Mouse (Mus musculus) heart, embryonic 13.5 days (tissue): Measurements from ENCODE around the gene Mynn. TPM values are rescaled to one million over a fixed set of nuclear protein-coding genes. Genes with fewer than 3 reads are reported as not detected.
A peak's percentile ranks its signal among the peaks of the same experiment; 100 is the strongest.
"Not testable (repeated sequence)": the region's sequence is repeated elsewhere in the genome, so short reads cannot be mapped to it uniquely, and the experiment has no call there.

Source experiments
- ATAC-seq: fragments of 200-750 bp; cut with Nextera tagmentation; 2 replicates; pipeline ENCODE4 v1.8.0; 2017; ENCODE audit warnings: moderate TSS enrichment; ENCODE audit not compliant: insufficient number of reproducible peaks, low FRiP score, low TSS enrichment; ENCODE audit errors: extremely low read depth
- H3K27ac ChIP-seq: fragments of 300-500 bp; sonication (generic); replicated peaks from 2 replicates; pipeline ENCODE4 v1.5.1; 2015; ENCODE audit warnings: moderate library complexity, mild to moderate bottlenecking, inconsistent platforms
- H3K27me3 ChIP-seq: fragments of 300-500 bp; sonication (generic); replicated peaks from 2 replicates; pipeline ENCODE4 v1.6.1; 2015; ENCODE audit warnings: mild to moderate bottlenecking, inconsistent platforms
- H3K36me3 ChIP-seq: fragments of 300-500 bp; sonication (generic); 2 replicates; pipeline ENCODE4 v1.6.1; 2015; ENCODE audit warnings: mild to moderate bottlenecking, inconsistent platforms
- H3K4me1 ChIP-seq: fragments of 300-500 bp; sonication (generic); 2 replicates; pipeline ENCODE4 v1.6.1; 2015; ENCODE audit warnings: inconsistent platforms
- H3K4me2 ChIP-seq: fragments of 300-500 bp; sonication (generic); 2 replicates; pipeline ENCODE4 v1.6.1; 2015; ENCODE audit warnings: inconsistent platforms, mild to moderate bottlenecking, moderate library complexity
- H3K4me3 ChIP-seq: fragments of 300-500 bp; sonication (generic); 2 replicates; pipeline ENCODE4 v1.5.1; 2015; ENCODE audit warnings: moderate library complexity, mild to moderate bottlenecking, inconsistent platforms
- H3K9ac ChIP-seq: fragments of 300-500 bp; sonication (generic); 2 replicates; pipeline ENCODE4 v1.6.1; 2015; ENCODE audit warnings: inconsistent platforms, mild to moderate bottlenecking, moderate library complexity
- H3K9me3 ChIP-seq: fragments of 300-500 bp; sonication (generic); 2 replicates; pipeline ENCODE4 v1.6.1; 2016; ENCODE audit warnings: inconsistent platforms
- WGBS: fragments of 180-500 bp; shearing (Covaris S2); methylation state at CpG from one replicate; pipeline ENCODE4 v1.1.7; 2015; ENCODE audit warnings: mixed read lengths; 5-methylcytosine and 5-hydroxymethylcytosine counted together
- polyA plus RNA-seq: library from polyadenylated mRNA; unstranded; fragments of >200 nt; fragmentation: Nextera tagmentation; extraction: Ambion mirVana; gene quantifications from 2 replicates; pipeline ENCODE4 v1.2.1, GENCODE M21; 2015

Gene Mynn
- 20.5 and 20.7 TPM in 2 replicates for polyA plus RNA-seq

- peak within 1 kb of the TSS; percentile 94 for H3K4me3 ChIP-seq
- peaks cover 18% of the 10 kb centered on the region for H3K27me3 ChIP-seq
- H3K36me3 ChIP-seq = peaks cover 30% of the 10 kb centered on the region
- peak within 1 kb of the TSS; percentile 96 for H3K9ac ChIP-seq
- no peaks in the 10 kb centered on the region for H3K9me3 ChIP-seq
- H3K27ac ChIP-seq = peak within 1 kb of the TSS; percentile 91
- H3K4me2 ChIP-seq = peak within 1 kb of the TSS; percentile 80
- ATAC-seq = peak; percentile 86
- peaks cover 18% of the 10 kb centered on the region for H3K4me1 ChIP-seq
- under 1% methylated on average over 40 of the region's 40 CpGs for WGBS
These were observed at the start of gene Mynn for GRCm38 (mm10) chr3:30602065-30602739. TSS of gene Mynn (plus strand) at chr3:30602065.

DNA sequence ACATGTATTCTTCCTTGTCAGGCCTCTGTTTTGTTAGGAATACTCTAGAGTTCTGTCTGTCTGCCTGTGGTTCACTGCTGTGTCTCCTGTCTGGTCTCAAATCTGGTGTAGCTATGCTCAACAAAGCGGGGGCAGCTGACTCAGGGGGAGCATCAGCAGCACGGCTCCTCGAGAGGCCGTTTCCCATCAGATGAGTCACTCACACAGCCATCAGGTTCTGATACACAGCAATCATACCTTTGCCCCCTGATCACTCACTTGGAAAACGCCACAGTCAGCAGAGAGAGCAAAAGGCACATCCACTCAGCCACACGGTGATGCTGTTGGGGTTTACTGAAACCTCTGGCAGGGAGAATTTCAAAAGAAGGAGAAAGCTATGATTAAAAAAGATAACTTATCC is 48.1 kb upstream of the Mynn start:
- H3K27me3 ChIP-seq = no peaks in the 10 kb centered on the region
- no peak overlapping the region for H3K4me3 ChIP-seq
- H3K27ac ChIP-seq = no peak overlapping the region
- H3K4me1 ChIP-seq = peaks cover 17% of the 10 kb centered on the region
- no peaks in the 10 kb centered on the region for H3K36me3 ChIP-seq
- 60% methylated on average over 6 of the region's 6 CpGs for WGBS
- no peaks in the 10 kb centered on the region for H3K9me3 ChIP-seq
- no peak overlapping the region for H3K9ac ChIP-seq
- H3K4me2 ChIP-seq = no peak overlapping the region
- ATAC-seq = no peak

DNA sequence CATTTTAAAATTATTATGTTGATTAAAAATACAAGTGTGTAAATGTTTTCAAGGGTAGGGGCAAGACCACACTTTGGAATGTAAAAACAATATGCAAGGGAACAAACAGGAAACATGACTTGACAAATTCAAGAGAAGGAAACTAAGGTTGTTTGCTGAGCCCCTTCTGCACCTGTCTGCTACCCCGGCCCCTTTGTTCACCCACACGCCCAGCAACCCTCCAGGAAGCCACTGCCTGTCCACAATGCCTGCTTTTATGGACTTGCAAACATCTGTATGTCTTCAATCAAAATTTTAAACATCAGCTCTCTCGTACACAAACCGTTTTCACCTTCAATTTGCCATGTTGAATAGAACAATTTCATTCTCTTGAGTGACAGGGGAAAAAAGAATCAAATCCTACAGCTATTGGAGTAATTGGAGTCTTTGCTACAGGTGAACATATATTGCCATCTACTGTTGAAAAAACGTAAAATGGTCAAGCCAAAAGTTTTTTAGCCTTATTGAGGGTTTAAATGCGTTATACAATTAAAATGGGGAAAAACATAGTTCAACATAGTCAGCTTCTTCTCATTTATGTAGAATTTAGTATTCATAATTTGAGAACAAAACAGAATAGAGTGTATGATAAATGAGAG is 41.1 kb upstream of the Mynn start:
- no peaks in the 10 kb centered on the region for H3K36me3 ChIP-seq
- no peak overlapping the region for H3K4me2 ChIP-seq
- no peaks in the 10 kb centered on the region for H3K27me3 ChIP-seq
- no peaks in the 10 kb centered on the region for H3K9me3 ChIP-seq
- no peak overlapping the region for H3K4me3 ChIP-seq
- no peak overlapping the region for H3K27ac ChIP-seq
- 0 out of 2 replicates have a peak, but pooled peaks cover 5% of the 10 kb centered on the region for H3K4me1 ChIP-seq
- 54% methylated on average over 6 of the region's 6 CpGs for WGBS
- no peak overlapping the region for H3K9ac ChIP-seq
- ATAC-seq = no peak

DNA sequence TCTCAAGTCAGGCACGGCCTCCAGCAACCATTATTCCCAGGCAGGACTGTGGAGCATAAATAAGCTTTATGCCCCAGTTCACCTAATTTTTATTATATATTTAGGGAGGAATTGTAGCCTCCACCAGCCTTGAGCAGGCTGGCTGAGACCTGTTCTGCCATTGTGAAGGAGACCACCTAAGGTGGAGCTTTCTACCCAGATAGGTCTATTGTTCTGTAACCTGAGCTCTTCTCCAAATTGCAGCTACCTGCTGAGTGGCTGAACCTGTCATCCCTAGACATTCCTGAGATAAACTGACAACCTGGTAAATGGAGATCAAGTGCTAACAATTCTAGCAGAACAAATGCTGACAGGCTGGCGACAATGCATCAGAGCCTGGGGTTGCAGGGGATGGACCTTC is 35.5 kb upstream of the Mynn start:
- 33% methylated on average over 1 of the region's 2 CpGs for WGBS
- not testable (repeated sequence) for H3K27me3 ChIP-seq, H3K9ac ChIP-seq, H3K4me2 ChIP-seq, H3K9me3 ChIP-seq, H3K4me3 ChIP-seq, H3K4me1 ChIP-seq, H3K36me3 ChIP-seq, H3K27ac ChIP-seq, ATAC-seq

- ATAC-seq = no peak
- WGBS = 12% methylated on average over 2 of the region's 2 CpGs
- Histone ChIP-seq H3K27ac (no peak overlapping the region), H3K4me3 (no peak overlapping the region), H3K9ac (no peak overlapping the region), H3K9me3 (peaks cover 5% of the 10 kb centered on the region; the same call in 1 of the 2 replicates), H3K4me1 (no peaks in the 10 kb centered on the region), H3K4me2 (no peak overlapping the region), H3K36me3 (no peaks in the 10 kb centered on the region), H3K27me3 (no peaks in the 10 kb centered on the region)
These were observed 28.3 kb upstream of the Mynn start for GRCm38 (mm10) chr3:30573549-30573948.

- Histone ChIP-seq H3K27ac (no peak overlapping the region), H3K27me3 (no peaks in the 10 kb centered on the region), H3K4me3 (no peak overlapping the region), H3K9me3 (no peaks in the 10 kb centered on the region; the same call in 1 of the 2 replicates), H3K36me3 (no peaks in the 10 kb centered on the region), H3K9ac (no peak overlapping the region), H3K4me2 (no peak overlapping the region), H3K4me1 (0 out of 2 replicates have a peak, but pooled peaks cover 3% of the 10 kb centered on the region)
- WGBS = 50% methylated on average over 6 of the region's 6 CpGs
- no peak for ATAC-seq
These were observed 13.0 kb upstream of the Mynn start for GRCm38 (mm10) chr3:30588865-30589264.

GRCm38 (mm10) chr3:30592418-30592853 is 9.4 kb upstream of the Mynn start:
- Histone ChIP-seq H3K4me2 (no peak overlapping the region), H3K27ac (no peak overlapping the region), H3K27me3 (0 out of 2 replicates have a peak, but pooled peaks cover 3% of the 10 kb centered on the region), H3K36me3 (no peaks in the 10 kb centered on the region), H3K4me1 (peaks cover 8% of the 10 kb centered on the region), H3K9me3 (no peaks in the 10 kb centered on the region), H3K9ac (no peak overlapping the region), H3K4me3 (no peak overlapping the region)
- no peak for ATAC-seq
- 3% methylated on average over 2 of the region's 2 CpGs for WGBS

DNA sequence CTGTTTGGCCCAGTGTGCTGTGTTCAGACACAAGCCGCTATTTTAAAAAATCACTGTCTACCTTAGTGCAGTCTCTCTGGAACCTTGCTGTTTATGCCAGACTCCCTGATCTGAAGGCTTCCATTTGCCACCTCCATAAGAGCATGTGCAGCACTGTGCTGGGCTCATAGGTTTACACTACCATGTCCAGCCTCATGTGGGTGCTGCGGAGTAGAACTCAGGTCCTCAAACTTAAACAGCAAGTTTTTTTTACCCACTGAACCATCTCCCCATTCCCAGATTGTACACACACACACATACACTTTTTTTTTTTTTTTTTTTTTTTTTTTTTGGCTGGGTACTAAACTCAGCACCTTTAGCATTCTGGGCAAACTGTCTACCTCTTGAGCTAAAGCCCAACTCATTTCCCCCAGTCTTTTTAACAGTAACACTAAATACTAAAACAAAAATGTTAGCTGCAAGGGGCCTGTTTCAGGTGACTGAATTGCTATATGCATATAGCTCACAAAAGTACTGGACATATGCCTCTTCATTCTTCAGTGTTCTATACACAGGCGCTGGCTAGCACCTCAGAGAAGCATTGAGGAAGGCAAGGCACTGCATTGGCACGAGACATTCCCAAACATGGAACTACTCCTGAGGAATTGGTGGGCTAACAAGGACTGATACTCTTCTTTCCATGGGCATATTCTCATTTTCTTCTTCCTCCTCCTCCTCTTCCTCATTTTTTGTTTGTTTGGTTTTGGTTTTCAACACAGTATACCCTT is 8.0 kb upstream of the Mynn start:
- H3K27ac ChIP-seq = no peak overlapping the region
- WGBS = 78% methylated on average over 4 of the region's 4 CpGs
- H3K4me1 ChIP-seq = peaks cover 8% of the 10 kb centered on the region
- no peak for ATAC-seq
- peaks cover 16% of the 10 kb centered on the region for H3K27me3 ChIP-seq
- no peaks in the 10 kb centered on the region for H3K9me3 ChIP-seq
- H3K4me2 ChIP-seq = no peak overlapping the region
- no peaks in the 10 kb centered on the region for H3K36me3 ChIP-seq
- no peak overlapping the region for H3K9ac ChIP-seq
- H3K4me3 ChIP-seq = no peak overlapping the region

DNA sequence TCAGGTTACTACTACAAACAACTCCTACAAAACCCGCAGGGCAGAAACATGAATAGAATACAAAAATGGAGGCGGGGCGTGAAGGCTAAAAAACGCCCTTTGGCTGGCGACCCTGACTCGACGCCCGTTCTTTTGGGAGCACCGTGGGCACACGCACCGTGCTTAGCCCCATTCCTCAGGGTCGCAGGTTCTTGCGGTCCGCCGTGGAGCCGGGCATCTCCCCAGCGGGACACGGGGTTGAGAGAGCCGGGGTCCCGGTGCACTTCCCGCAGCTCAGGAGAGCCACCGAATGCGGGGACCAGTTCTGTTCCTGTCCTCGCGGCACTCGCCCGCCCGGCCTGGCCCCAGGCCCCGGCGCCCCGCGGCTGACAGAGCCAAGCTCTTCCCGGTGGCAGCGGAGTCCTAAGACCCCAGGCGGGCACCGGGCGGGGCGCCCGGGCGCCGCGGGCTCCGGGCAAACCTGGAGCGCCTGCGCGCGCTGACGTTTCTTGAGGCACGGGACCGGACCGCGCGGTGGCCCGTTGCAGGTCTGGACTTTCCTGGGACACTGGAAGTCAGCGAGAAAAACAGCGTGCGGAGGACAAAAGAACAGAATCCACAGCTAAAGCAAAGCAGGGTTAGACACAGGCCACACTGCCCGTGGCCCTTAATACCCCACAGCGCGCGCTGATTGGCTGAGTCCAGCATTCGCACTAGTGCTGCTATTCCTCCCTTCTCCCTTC is 6.6 kb upstream of the Mynn start:
- H3K27me3 ChIP-seq = peaks cover 20% of the 10 kb centered on the region
- H3K4me3 ChIP-seq = peak overlapping the region; percentile 65
- WGBS = under 1% methylated on average over 62 of the region's 62 CpGs
- no peaks in the 10 kb centered on the region for H3K36me3 ChIP-seq
- peak overlapping the region; percentile 88 for H3K9ac ChIP-seq
- H3K9me3 ChIP-seq = no peaks in the 10 kb centered on the region
- peaks cover 17% of the 10 kb centered on the region for H3K4me1 ChIP-seq
- H3K27ac ChIP-seq = 0 out of 2 replicates have a peak overlapping the region, but pooled peaks have one; percentile 0
- H3K4me2 ChIP-seq = peak overlapping the region; percentile 71
- 0 out of 2 replicates have a peak, but pooled peaks have one; percentile 20 for ATAC-seq

- Histone ChIP-seq H3K27me3 (peaks cover 20% of the 10 kb centered on the region), H3K36me3 (no peaks in the 10 kb centered on the region), H3K9ac (no peak overlapping the region), H3K4me1 (peaks cover 17% of the 10 kb centered on the region), H3K4me3 (no peak overlapping the region), H3K27ac (no peak overlapping the region), H3K4me2 (no peak overlapping the region), H3K9me3 (no peaks in the 10 kb centered on the region)
- no peak for ATAC-seq
- 74% methylated on average over 7 of the region's 7 CpGs for WGBS
These were observed 4.6 kb upstream of the Mynn start for GRCm38 (mm10) chr3:30597271-30597670.
